Mouse (Mus musculus): Measurements from ENCODE around the gene Ush2a.

DNA sequence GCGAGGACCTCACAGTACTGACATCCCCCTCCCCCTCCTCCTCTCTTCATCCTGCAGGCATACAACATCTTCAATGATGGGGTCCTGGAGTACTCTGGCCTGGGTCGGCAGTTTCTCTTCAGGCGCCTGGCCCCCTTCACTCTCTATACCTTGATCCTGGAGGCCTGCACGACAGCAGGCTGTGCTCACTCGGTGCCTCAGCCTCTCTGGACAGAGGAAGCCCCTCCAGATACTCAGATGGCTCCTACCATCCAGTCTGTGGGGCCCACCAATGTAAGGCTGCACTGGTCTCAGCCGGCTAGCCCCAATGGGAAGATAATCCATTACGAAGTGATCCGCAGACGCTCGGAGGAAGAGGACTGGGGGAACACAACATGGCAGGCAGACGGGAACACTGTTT, 648.8 kb downstream of the Ush2a start:
- TF ChIP-seq GATA1 (IDR thresholded peaks at IDR 0.05; ENCODE audit: borderline replicate concordance, low read length) (no peak), CTCF (IDR thresholded peaks at IDR 0.05; ENCODE audit: low read depth, low read length) (no peak), POLR2AphosphoS5 (IDR thresholded peaks at IDR 0.05; ENCODE audit: insufficient replicate concordance, low read depth, low read length) (no peak)
